Mouse (Mus musculus): Measurements from ENCODE around the gene Zdhhc18.

GRCm38 (mm10) chr4:133603056-133603455 is 46.9 kb downstream of the Zdhhc18 start:
- TF ChIP-seq GATA1 (IDR thresholded peaks at IDR 0.05; ENCODE audit: borderline replicate concordance, low read length) (no peak), FLI1 (IDR thresholded peaks at IDR 0.05; ENCODE audit: low read length) (no peak)
